Mouse (Mus musculus): Measurements from ENCODE around the gene Alox5ap.

Gene Alox5ap

GRCm38 (mm10) chr5:149259093-149259492 is 5.5 kb upstream of the Alox5ap start:
- peak; percentile 71 for DNase-seq (ENCODE audit: low spot score)

- DNase-seq (ENCODE audit: low spot score), result no peak
Measured at GRCm38 (mm10) chr5:149261449-149261848, 3.1 kb upstream of the Alox5ap start.

- no peak for DNase-seq (ENCODE audit: low spot score)
Measured at GRCm38 (mm10) chr5:149261866-149262265, 2.7 kb upstream of the Alox5ap start.

- DNase-seq (ENCODE audit: low spot score), result no peak
Measured at GRCm38 (mm10) chr5:149264878-149265279, 312 bp downstream of the Alox5ap start.

DNA sequence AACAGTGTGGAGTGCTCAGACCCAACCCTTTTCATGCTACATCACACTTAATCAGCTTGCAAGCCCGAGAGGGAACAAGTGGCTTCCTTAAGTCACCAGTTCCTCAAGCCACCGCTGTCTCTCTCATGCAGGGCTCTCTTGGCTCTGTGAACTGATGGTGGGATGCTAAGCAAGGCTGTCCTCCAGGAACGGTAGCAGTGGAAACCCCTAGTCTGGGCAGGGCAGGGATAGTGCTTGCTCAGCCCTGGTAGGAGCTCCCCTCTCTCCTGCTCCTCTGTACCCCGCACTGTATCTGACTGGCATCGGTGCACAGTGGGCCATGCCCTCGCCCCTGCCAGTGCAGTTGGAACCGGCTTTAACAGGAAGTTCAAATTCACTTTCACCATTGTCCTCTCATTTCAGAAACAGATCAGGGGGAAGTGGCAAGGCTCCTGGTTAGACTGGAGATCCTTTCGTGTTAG is 2.2 kb downstream of the Alox5ap start:
- DNase-seq (ENCODE audit: low spot score), result no peak

- DNase-seq (ENCODE audit: low spot score), result no peak
Measured at GRCm38 (mm10) chr5:149267493-149267892, 2.9 kb downstream of the Alox5ap start.

GRCm38 (mm10) chr5:149271291-149271690 is 6.7 kb downstream of the Alox5ap start:
- DNase-seq (ENCODE audit: low spot score), result no peak

- no peak for DNase-seq (ENCODE audit: low spot score)
Measured at GRCm38 (mm10) chr5:149272535-149272934, 8.0 kb downstream of the Alox5ap start.

DNA sequence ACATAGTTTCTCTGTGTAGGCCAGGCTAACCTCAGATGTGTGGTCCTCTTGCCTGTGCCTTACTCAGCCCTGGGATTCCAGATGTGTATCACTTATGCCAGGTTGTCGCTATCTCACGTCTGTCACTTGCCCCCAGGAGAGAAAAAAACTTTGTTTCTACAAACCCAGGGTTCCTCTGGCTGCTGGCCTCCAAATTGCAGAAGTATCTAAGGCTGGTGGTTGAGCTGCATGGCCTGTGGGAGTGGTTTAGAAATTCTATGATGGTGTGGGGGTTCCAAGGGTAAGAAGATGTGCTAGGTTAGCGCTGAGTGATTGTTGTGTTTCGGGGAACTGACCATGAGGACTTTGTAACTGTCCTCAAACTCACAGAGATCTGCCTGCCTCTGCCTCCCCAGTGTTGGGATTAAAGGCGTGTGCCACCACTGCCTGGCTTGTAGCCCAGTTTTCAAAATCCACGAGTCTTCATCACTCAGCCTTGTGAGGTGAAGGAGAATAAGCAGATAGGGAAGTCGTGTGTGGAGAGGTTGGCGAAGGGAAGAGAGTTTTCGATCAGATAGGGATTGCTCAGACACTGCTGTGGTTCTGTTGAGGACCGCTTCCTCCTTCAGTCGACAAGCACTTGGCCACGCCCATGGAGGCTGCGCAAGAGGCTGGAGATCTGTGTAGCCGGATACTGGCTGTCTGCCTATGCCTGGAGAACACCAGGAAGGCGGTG is 10.0 kb downstream of the Alox5ap start:
- no peak for DNase-seq (ENCODE audit: low spot score)

GRCm38 (mm10) chr5:149275105-149275494 is 10.5 kb downstream of the Alox5ap start:
- no peak for DNase-seq (ENCODE audit: low spot score)

GRCm38 (mm10) chr5:149277529-149277928 is 13.0 kb downstream of the Alox5ap start:
- no peak for DNase-seq (ENCODE audit: low spot score)

GRCm38 (mm10) chr5:149279273-149279844 is 14.8 kb downstream of the Alox5ap start:
- no peak for DNase-seq (ENCODE audit: low spot score)

- no peak for DNase-seq (ENCODE audit: low spot score)
Measured at GRCm38 (mm10) chr5:149283009-149283408, 18.4 kb downstream of the Alox5ap start.

DNA sequence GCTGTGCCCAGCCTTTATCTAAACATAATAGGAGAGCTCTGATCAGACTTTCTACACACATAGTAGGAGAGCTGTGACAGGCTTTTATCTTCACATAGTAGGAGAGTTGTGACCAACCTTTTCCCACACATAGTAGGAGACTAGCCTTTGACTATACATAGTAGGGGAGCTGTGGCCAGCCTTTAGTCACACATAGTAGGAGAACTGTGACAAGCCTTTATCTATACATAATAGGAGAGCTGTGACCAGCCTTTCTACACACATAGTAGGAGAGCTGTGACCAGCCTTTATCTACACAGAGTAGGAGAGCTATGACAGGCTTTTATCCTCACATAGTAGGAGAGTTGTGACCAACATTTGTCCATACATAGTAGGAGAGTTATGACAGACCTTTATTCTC is 19.3 kb downstream of the Alox5ap start:
- DNase-seq (ENCODE audit: low spot score), result no peak

DNA sequence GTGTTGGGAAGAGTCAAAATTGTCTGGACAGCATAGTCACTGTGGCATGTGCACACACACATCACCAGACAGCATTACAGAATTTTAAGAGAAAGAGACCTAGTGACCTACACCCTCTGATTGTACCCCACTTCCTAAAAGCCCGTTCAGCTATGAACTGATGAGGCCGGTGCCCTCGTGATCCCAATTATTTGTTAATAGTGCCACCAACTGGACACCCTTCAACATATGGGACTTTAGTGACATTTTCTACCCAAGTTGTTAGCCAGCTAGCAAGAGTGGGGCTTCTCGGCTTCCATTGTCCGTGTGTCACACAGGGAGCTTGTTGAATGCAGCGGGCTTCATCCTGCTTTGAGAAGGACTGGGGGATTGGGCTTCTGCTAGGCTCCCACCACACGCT is 21.5 kb downstream of the Alox5ap start:
- no peak for DNase-seq (ENCODE audit: low spot score)

- DNase-seq (ENCODE audit: low spot score), result no peak
Measured at GRCm38 (mm10) chr5:149287148-149288038, 22.8 kb downstream of the Alox5ap start.

GRCm38 (mm10) chr5:149291266-149291665 is 26.7 kb downstream of the Alox5ap start:
- no peak for DNase-seq (ENCODE audit: low spot score)

DNA sequence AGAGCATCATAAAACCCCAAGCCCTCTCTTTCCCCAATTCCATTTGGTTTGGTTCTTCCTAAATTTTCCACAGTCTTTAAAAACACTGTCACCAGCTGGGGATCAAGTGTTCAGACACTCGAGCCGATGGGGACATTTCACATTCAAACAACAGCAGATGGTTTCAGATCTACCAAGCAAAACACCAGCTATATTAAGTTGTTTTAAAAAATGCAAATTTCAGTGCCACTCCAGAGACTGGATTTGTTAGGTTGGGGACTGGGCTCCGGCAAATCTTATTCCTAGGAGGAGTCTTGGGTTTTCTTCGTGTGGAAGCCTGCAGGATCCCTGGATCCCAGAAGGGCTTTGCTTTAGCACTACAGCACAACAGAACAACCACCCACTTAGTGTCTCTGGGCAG is 28.5 kb downstream of the Alox5ap start:
- no peak for DNase-seq (ENCODE audit: low spot score)

- no peak for DNase-seq (ENCODE audit: low spot score)
Measured at GRCm38 (mm10) chr5:149296808-149297207, 32.2 kb downstream of the Alox5ap start.

DNA sequence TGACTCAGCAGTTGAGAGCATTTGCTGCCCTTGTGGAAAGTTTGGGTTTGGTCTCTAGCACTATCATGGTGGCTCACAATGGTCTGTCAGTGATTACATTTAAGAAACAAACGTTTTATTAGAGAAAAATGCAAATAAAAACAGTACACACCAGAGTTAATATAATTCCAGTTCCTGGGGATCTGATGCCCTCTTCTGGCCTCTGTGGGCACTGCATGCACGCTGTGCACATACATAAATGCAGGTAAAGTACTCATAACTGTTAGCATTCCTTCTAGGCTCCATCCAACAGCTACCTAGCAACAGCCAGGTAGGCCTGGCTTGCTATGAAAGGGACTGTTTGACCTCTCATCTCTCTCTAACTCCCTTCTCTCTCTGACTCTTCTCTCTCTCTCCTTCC is 32.9 kb downstream of the Alox5ap start:
- no peak for DNase-seq (ENCODE audit: low spot score)

DNA sequence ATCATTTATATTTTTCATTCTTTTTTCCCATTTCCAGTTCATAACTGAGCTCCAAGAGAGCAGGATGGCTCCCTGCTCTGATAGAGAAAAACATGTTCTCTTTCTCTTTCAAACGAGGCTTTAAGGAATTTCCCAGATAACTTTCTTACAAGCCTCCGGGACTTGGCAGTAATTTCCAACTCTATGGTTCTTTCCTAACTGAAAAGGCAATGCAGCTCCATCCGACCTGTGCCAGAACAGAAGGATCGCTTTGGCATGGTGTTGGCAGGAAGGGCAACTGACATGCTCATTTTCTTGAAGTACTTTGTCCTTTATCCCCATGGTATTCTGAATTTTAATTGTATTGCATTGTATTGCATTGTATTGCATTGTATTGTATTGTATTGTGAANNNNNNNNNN is 33.7 kb downstream of the Alox5ap start:
- DNase-seq (ENCODE audit: low spot score), result no peak

GRCm38 (mm10) chr5:149312884-149313652 is 48.5 kb downstream of the Alox5ap start:
- no peak for DNase-seq (ENCODE audit: low spot score)
